Mouse (Mus musculus): ENCODE data around the gene Klhl40.

Klhl40 gene

GRCm38 (mm10) chr9:121823051-121823450, 45.6 kb downstream of the Klhl40 start:
- DNase-seq (ENCODE audit: extremely low spot score, low read depth, low spot score) = no peak

DNA sequence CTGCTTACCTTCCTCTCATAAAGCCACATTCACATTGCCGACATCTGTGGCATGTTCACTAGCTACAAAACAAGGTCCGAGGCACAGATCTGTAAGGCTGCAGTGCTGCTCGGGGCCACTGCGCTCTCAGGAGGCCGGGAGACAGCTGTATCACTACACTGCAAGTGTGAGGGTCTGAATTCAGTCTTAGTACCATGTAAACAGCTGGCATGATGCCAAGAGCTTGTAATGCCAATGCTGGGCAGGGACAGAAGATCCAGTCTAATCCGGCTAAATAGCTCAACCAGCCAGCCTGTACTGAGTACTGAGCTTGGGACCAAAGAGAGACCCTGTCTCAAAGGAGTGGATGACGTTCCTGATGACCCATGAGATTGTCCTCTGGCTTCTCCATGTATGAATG, 46.6 kb downstream of the Klhl40 start:
- DNase-seq (ENCODE audit: extremely low spot score, low read depth, low spot score) = no peak

- no peak for DNase-seq (ENCODE audit: extremely low spot score, low read depth, low spot score)
Observed at GRCm38 (mm10) chr9:121826356-121826755, 48.9 kb downstream of the Klhl40 start.

- DNase-seq (ENCODE audit: extremely low spot score, low read depth, low spot score) = no peak
Observed at GRCm38 (mm10) chr9:121828314-121828713, 50.9 kb downstream of the Klhl40 start.

- no peak for DNase-seq (ENCODE audit: extremely low spot score, low read depth, low spot score)
Observed at GRCm38 (mm10) chr9:121829270-121829992, 52.0 kb downstream of the Klhl40 start.

- DNase-seq (ENCODE audit: extremely low spot score, low read depth, low spot score) = no peak
Observed at GRCm38 (mm10) chr9:121830243-121830955, 53.0 kb downstream of the Klhl40 start.

- peak; percentile 79 for DNase-seq (ENCODE audit: extremely low spot score, low read depth, low spot score)
Observed at GRCm38 (mm10) chr9:121830956-121831293, 53.5 kb downstream of the Klhl40 start.

Measured in hindlimb bud, embryonic 11.5 days (tissue).